Mouse (Mus musculus) embryo, embryonic 11.5 days (tissue): ENCODE results near the gene Cep112.

Source experiments
- DNase-seq: peaks from one replicate; pipeline ENCODE4 v3.0.0-alpha.2; 2012; ENCODE audit warnings: low read depth, low spot score

Gene Cep112

GRCm38 (mm10) chr11:108424889-108425591 is at the start of gene Cep112:
Cep112 (plus strand) TSS chr11:108425192.
- DNase-seq = peak; percentile 99

DNA sequence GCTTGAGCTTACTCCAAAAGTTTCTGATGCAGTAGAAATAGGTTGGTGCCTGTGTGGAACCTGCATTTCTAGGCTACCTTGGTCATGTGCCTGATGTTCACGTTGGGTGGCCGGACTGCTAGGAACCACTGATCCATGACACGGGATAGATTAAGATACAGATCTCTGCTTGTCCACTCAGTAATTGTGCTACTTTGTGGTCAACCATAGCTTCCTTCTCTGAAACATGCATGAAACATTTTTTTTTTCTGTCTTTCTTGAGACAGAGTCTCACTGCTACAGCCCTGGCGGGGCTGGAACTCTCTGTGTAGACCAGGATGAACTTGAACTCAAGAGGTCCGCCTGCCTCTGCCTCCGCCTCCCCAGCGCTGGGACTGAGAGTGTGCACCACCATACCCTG is 48.2 kb upstream of the Cep112 start:
- no peak for DNase-seq

DNA sequence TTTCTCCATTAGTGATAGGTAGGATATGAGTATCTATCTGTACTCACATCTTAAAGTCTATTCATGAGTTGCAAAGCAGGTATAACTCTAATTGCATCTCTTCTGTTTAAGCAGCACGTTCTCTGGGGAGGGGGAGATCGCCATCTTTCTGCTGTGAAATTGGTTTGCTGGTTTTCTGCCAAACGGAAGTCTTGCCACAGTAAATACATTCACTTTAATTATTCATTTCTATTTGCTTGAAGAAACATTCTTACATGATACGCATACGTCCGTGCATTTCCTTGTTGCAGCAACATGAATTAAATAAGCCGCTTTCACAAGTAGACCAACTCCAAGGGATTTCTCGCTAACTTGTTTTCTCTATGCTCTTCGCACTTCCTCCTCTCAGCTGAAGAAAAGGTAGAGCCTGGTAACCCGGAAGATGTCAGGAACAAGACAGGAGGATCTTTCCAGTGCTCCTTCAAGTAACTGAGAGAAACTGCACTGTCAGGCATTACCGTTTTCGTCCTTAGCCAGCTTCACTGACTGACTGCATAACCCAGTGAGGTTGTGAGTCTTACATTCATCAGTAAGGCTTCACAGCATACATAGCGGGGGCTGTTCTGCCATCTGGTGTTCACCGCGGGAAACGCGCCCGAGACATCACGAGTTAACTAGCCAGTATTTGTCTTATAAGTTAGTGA is 47.2 kb upstream of the Cep112 start:
- DNase-seq = peak; percentile 66

DNA sequence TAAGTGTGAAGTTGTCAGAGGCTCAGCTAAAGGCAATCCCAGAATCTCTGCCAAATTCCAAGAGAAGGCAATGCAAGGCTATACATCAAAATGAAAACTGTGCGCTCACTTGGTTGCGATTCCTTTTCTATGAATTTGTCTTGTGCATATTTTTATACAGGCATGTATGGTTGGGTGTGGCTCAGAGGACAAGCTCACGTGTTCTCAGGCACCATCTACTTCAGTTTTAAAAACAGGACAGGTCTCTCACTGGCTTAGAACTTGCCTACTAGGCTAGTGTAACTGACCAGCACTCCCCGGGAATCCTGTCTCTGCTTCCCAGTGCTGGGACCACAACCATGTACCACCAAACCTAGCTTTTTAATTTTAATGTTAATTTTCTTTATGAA is 46.6 kb upstream of the Cep112 start:
- DNase-seq = no peak

DNA sequence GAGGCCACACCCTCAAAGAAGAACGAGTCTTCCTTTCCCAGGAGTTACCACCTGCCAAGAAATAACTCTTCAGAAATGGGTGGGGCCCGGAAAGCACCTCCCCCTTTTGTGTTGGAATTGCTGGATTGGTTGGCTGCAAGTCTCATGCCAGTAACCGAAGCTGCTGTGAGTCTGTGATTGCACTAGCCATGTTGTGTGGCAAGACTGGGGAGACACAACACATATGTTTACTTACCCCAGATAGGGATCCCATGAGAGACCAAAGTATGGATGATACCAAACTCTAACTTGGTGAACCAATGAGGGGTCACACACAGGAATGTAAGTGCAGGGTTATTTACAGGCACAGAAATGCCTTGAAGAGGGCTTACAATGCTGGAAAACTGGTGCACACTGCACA is 42.3 kb upstream of the Cep112 start:
- DNase-seq = no peak

DNA sequence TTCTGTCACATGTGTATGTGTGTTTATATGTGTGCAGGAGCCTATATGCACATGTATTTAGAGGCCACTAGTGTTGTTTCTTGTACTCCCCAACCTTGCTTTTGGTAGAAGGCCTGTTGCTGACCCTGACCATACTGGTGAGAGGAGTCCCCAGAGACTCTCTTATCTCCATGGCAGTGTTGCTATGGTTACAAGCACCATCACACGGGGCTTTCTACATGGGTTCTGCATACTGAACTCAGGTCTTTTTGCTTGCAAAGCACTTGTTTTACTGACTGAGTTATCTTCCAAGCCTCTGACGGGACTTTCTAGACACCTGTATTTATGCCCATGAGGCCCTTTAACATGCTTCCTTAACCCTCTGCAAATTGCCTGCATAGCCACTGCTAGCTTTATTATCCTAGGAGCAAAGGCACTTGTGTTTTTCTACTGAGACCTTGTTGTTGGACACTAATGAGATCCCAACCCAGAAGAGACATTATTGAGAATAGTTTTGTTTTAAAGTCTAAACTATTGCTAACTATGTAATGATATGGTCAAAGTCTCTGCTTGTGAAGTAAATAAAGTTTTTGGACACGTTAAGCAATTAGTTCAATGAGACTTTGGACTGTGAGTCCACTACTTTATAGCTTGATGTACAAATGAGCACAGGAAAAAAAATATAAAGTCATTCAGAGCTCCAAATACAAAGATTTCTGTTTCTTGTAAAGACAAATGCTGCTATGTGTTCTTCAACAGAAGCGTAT is 39.9 kb upstream of the Cep112 start:
- no peak for DNase-seq

DNA sequence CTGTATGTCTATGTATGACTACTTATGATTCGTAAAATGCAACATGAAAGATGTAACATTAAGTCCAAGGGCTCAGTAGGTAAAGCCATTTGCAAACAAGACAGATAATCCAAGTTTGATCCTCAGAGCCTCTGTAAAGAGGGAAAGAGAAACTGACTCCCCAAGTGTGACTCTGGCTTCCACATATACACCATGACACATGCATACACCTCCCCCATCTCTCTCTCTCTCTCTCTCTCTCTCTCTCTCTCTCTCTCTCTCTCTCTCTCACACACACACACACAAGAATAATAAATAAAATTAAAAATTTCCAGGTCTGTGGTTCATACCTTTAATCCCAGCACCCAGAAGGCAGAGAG is 39.3 kb upstream of the Cep112 start:
- DNase-seq = no peak

DNA sequence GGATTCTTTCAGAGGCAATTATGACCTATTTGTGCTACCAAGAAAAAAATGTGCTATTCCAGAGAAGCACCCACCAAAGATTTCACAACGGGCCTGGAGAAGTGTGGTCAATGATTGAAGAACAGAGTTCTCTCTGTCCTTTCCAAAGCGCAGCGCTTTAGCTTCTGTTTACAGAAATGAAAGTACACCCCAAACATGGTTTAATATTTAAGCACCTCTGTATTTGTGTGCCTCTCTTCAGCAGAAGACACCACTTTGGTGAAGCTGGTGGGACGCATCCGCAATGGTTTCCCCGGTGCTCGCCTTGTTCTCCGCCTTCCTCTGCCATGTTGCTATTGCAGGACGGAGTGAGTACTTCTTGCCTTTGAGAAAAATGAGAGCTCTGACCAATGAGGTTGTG is 29.9 kb upstream of the Cep112 start:
- DNase-seq = no peak

DNA sequence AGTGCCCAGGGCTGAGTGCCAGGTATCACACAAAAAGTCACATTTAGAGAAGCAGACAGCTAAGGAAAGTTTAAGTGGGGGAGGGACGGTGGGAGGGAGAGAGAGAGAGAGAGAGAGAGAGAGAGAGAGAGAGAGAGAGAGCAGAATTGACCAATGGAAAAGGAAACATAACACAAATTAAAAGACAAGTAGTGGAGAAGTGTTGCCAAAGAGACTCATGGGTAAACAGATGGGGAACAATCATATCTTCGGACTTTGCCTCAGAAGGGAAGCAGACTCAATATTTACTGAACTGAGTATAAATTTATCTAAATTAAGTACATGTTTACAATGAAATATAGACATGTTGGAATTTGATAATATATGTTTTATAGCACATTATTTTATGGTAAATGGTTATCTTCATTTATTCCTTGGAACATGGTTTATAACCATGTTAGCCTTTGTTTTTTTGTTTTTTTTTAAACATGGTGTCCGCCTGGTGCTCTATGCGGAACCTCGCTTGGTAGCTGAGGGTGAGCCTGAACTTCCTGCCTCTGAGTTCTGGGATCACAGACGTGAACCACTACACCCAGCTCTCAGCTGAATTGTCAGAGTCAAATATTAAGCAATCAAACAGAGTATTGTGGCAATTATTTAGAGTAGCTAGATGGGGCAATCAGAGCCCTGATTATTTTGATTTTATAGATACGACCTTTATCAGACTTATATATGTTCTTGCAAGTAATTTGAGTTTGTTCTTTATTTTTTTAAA is 28.7 kb upstream of the Cep112 start:
- no peak for DNase-seq

GRCm38 (mm10) chr11:108409876-108410644 is 14.9 kb upstream of the Cep112 start:
- no peak for DNase-seq

DNA sequence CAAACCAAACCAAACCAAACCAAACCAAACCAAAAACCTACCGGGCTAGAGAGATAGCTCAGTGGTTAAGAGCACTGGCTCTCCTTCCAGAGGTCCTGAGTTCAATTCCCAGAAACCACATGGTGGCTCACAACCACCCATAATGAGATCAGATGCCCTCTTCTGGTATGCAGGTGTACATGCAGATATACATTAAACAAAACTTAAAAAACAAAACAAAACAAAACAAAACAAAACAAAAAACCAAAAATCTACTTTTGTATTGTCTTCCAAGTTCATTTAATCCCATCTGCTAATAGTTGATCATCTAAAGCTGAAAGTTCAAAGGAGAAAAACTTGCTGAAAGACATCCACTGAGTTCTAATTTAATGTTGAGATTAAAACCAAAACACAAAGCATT is 8.6 kb upstream of the Cep112 start:
- DNase-seq = no peak

DNA sequence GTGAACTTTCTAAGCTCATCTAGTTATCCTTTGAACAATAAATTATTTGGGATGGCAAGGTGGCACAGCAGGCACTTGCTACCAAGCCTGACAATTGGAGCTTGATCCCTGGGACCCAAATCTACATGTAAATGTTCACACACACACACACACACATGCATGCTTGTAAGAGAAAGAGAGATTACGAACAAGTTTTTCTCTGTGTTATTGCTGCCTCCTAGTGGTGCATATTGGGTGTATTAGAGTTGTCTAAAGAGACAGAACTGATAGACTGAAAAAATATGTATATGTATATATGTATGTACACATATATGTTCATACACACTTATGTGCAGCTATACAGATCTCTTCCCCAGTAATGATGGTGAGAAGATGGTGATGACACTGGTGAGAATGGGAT is 6.5 kb upstream of the Cep112 start:
- no peak for DNase-seq

GRCm38 (mm10) chr11:108419242-108419641 is 5.8 kb upstream of the Cep112 start:
- DNase-seq = no peak

DNA sequence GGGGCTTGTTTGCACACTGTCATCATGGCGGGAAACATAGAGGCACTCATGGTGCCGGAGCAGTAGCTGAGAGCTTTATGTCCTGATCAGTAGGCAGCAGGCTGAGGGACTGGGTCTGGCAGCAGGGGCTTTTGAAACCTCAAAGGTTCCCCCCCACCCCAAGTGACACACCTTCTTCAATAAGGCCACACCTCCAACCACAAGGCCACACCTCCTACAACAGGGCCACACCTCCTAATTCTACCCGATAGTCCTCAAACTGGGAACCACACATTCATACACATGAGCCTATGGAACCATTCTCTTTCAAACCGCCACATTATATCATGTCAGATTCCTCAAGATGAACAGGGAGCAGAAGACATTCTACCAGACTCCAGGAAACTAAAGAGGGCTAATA is 4.2 kb upstream of the Cep112 start:
- no peak for DNase-seq

- DNase-seq = no peak
Measured at GRCm38 (mm10) chr11:108423221-108423620, 1.8 kb upstream of the Cep112 start.

- DNase-seq = no peak
Measured at GRCm38 (mm10) chr11:108424111-108424510, 881 bp upstream of the Cep112 start.

GRCm38 (mm10) chr11:108425592-108425921 is 565 bp downstream of the Cep112 start:
- no peak for DNase-seq

- no peak for DNase-seq
Measured at GRCm38 (mm10) chr11:108426086-108426485, 1.1 kb downstream of the Cep112 start.

- DNase-seq = no peak
Measured at GRCm38 (mm10) chr11:108427191-108427590, 2.2 kb downstream of the Cep112 start.

GRCm38 (mm10) chr11:108429076-108429475 is 4.1 kb downstream of the Cep112 start:
- DNase-seq = no peak

GRCm38 (mm10) chr11:108443893-108444563 is 19.0 kb downstream of the Cep112 start:
- DNase-seq = no peak
